Mouse (Mus musculus) CD4-positive, CD25-positive, alpha-beta regulatory T cell, adult 2 months (primary cell): ENCODE measurements around the gene Tbcb.
"Not testable (repeated sequence)": the region's sequence is repeated elsewhere in the genome, so short reads cannot be mapped to it uniquely, and the experiment has no call there.

Experiments used
- DNase-seq: peaks from one replicate; pipeline ENCODE4 v3.0.0-alpha.2; 2012; ENCODE audit warnings: low read depth, low spot score

Tbcb gene

GRCm38 (mm10) chr7:30231669-30232454 is at the start of gene Tbcb, which contains the start of gene Polr2i:
Gene Tbcb, minus strand, starts transcription at chr7:30232272.
Gene Polr2i, plus strand, starts transcription at chr7:30231948.
- peak; percentile 97 for DNase-seq

- DNase-seq = no peak
Measured at GRCm38 (mm10) chr7:30281522-30281921, 49.5 kb upstream of the Tbcb start.

DNA sequence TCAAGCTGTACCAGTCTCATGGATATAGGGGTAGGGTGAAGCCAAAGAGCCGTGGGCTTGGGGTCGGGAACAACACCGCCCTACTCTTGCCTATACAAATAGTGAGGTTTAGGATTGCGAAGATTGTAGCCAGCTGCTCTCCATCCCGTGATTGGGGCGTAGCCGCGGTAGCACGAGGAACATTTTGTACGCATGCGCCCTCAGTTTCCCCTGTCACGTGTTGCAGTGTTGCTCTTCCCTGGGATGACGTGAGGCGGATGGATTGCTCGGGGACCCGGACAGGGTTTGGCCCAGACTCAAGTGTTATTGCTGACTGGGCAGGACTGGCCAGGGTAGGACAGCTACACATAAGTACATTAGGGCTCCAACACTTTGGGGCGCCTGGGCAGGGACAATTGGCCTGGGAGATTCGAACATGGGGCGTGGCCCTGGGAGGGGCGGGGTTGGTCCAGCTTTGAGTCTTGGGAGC is 48.6 kb upstream of the Tbcb start:
- DNase-seq = peak; percentile 92

- DNase-seq = peak; percentile 95
Measured at GRCm38 (mm10) chr7:30279951-30280669, 48.0 kb upstream of the Tbcb start, which contains the start of the genes Thap8 and Wdr62. Gene Thap8, plus strand, starts transcription at chr7:30280094. Gene Wdr62, minus strand, starts transcription at chr7:30280419.

GRCm38 (mm10) chr7:30279536-30279935 is 47.5 kb upstream of the Tbcb start:
- no peak for DNase-seq

DNA sequence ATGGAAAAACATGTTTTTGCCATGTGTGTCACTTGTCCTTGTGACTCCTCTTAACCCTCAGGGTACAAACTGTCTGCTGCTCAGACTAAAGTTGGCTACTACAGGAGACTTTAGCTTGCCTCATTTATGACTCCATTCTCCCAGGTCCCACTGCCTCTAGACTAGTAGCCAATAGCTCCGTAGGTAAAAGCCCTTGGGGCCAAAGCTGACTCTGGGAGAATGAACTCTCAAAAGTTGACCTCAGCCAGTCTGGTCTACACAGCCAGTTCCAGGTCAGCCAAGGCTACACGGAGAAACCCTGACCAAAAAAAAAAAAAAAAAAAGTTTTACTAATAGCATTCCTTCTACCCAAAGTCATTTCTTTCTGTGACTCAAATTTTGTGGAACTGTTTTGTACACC is 46.8 kb upstream of the Tbcb start:
- DNase-seq = no peak

GRCm38 (mm10) chr7:30274383-30274782 is 42.3 kb upstream of the Tbcb start:
- DNase-seq = no peak

- DNase-seq = no peak
Measured at GRCm38 (mm10) chr7:30269641-30270040, 37.6 kb upstream of the Tbcb start.

DNA sequence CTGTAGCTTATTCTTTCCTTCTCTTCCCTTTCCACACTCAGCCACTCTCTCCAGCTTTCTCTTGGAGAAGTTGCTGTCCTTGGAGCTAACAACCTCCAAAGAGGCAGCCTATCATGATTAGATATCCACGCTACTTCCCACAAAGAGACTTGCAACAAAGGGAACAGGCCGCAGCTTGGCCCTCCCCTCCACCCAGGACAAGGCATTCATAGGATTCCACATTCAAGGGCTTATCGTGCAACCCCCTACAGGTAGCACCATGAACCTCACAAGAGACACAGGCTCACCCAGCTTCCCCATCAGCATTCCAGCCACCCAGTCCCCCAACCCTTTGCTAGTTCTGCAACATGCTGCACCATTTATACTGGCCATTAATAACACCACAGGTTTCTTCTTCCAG is 34.7 kb upstream of the Tbcb start:
- no peak for DNase-seq

- DNase-seq = no peak
Measured at GRCm38 (mm10) chr7:30265935-30266334, 33.9 kb upstream of the Tbcb start.

DNA sequence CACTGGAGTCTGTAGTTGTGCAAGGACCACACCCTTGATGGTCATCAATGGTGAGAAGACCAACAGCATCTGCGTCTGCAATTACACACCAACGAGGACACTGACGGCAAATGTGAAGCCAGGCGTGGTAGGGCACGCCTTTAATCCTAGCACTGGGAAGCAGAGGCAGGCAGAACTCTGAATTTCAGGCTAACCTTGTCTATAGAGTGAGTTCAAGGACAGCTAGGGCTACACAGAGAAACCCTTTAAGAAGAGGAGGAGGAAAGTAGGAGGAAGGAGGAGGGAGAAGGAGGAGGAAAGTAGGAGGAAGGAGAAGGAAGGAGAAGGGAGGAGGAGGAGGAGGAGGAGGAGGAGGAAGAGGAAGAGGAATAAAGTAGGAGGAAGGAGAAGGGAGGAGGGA is 33.5 kb upstream of the Tbcb start:
- DNase-seq = no peak

GRCm38 (mm10) chr7:30265041-30265440 is 33.0 kb upstream of the Tbcb start:
- no peak for DNase-seq

- DNase-seq = no peak
Measured at GRCm38 (mm10) chr7:30251956-30252954, 20.2 kb upstream of the Tbcb start.

GRCm38 (mm10) chr7:30237374-30237773 is 5.3 kb upstream of the Tbcb start:
- not testable (repeated sequence) for DNase-seq

DNA sequence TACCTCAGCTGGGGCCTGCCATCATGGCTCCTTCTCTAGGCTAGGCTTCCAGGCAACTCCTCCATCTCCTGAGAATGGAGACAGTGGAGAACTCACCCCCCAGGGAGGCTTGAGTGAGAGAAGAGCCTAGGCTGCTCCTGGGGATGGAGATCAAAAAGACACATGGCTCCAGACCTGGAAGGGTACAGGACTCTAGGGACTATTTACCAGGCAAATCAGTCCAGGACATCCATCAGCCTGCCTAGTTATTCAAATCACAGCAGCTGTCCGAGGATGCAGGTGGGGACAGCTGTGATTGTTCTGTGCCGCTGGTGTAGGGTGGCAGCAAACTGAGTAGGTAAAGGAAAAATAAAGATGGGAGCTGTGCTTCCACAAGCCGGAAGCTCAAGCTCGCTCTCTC is 3.6 kb upstream of the Tbcb start, which contains the start of gene Ovol3:
Gene Ovol3, minus strand, starts transcription at position 101 of the 400 bp plus-strand sequence.
- no peak for DNase-seq

DNA sequence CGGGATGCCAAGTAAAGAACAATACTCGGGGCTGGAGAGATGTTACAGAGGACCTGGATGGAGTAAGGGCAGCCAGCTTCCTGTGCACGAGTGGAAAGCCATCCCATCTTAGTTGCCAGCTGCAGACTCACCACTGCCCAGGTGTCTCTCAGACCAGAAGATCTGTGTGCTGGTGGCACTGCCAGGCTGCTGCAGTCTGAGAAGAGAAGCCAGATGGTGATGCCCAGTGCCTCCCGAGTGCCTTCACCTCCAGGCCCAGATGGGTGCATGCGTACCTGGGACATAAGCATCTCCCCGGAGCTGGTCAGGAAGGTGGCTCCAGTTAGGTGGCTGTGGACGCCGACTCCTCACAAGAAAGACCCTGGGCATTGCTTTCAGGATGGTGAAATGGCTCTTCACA is 3.0 kb upstream of the Tbcb start:
- no peak for DNase-seq

DNA sequence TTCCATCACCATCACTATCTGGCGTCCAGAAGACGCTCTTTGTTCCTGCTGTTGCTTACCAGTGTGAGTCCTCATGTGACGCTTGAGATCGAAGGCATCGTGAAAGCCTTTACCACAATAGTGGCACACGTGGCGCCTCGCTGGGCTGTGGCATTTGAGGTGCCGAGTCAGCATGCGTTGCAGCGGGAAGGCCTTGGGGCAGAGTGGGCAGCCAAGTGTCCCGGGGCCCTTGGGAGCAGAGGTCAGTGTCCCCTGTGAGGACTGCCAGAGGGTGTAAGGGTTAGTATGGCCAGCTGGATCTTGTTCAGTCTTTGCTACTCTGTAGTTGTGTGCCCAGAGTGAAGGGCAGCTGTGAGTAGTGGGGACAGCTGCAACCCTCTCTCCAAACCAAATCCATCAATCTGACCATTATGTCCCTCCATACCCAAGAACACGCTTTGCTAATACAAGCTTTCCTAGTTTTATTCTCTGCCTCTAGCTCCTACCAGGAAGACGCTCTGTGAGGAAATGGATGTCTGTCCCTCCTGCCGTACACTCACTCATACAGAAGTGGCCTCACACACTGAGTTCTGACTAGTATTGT is 2.3 kb upstream of the Tbcb start:
- DNase-seq = no peak

DNA sequence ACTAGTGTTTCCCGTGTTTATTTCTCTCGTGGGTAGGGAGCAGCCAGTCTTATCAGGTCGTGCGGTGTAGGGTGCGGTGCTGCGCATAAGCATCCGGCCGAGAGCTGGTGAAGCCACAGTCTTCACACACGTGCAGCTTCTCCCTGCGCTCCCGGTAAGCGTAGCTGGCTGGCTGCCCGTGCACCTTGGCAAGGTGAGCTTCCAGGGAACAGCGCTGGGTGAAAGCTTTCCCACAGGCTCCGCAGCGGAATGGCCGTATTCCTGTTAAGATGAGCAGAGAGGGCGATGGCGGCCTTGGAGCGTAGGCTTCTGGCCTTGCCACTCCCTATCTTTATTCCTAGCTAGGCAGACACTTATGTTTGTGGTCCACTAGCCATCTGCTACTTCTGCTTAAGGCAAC is 1.3 kb upstream of the Tbcb start:
- no peak for DNase-seq

DNA sequence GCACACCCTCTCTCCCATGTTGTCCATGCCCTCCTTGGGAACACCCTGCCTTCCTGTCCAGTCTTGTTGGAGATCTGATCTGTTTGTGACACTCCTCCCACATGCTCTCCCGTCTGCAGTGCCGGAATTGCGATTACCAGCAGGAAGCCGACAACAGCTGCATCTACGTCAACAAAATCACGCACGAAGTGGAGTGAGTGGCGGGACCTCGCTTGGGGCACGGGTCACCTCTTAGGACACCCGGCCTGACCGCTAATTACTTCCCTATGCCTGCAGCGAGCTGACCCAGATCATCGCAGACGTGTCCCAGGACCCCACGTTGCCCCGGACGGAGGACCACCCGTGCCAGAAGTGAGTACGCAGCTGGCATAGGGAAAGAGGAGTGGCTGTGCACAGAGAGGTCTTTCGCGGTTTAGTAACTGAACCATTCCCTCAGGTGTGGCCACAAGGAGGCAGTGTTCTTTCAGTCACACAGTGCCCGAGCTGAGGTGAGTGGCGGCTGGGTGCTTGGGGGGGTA is 618 bp upstream of the Tbcb start:
- DNase-seq = peak; percentile 80

GRCm38 (mm10) chr7:30231328-30231668 is 774 bp downstream of the Tbcb start:
- DNase-seq = no peak

DNA sequence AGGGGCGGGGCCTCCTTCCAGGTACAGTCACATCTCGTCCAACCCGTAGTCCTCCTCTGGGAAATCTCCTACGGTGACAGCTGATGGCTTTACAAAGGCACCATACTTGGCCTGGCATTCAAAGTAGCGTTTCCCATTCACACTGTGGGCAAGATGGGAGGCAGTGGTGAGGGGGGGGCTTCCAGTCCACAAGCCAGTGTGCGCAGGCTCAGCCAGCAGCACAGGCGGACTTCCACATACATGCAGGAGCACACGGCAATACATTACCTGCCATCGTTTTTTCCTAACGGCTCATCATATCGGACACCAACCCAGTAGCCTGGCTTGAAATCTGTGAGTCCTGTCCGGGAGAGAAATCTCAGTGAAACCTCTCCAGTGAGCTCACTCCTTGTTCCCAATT is 7.9 kb downstream of the Tbcb start:
- no peak for DNase-seq
